Mouse (Mus musculus) gastrocnemius, postnatal 25 days (tissue): ENCODE data around the gene Htr2c. TPM values are rescaled to one million over a fixed set of nuclear protein-coding genes. Genes with fewer than 3 reads are reported as not detected.

ENCODE experiments used
- DNase-seq: peaks from one replicate; pipeline ENCODE4 v3.0.0; 2022
- long read RNA-seq, 2 experiments: library from polyadenylated mRNA; stranded (forward); transcript quantifications; one replicate each; pipeline ENCODE4 v2.0.0; 2021
- microRNA-seq, 2 experiments: library from miRNA; unstranded; fragments of <30 nt; microRNA quantifications; one replicate each; pipeline ENCODE4 v1.2.0; 2021; ENCODE audit warnings: borderline replicate concordance in 2 of 2
- total RNA-seq, 2 experiments: library from RNA; stranded (reverse); gene quantifications; 1 replicate in 1 of 2; 2 replicates in 1 of 2; pipeline ENCODE4 v1.2.3; 2021

Gene Htr2c
- not detected for total RNA-seq
- long read RNA-seq, experiment 1 = 0 reads
- long read RNA-seq, experiment 2 = 0 reads

GRCm38 (mm10) chrX:146962258-146962913, at the start of gene Htr2c:
Htr2c (plus strand) TSS chrX:146962513.
- DNase-seq = no peak

DNA sequence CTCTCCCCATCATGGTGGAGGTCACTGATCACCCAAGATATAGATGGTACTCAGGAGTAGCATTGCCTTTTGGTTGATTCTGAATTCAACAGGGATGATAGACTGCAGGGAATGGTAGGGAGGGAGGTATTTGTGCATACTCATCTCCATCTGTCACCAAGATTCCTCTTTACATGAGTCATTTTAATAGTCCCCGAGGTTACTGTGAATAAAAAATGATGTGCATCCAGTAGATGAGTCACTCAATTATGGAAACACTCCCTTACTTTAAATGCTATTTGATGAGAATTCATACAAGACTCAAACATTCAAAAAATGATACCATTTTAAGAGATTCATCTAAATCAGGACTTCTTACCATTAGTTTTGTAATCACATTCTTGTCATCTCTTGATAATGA, 34.1 kb upstream of the Htr2c start:
- no peak for DNase-seq

- no peak for DNase-seq
Observed at GRCm38 (mm10) chrX:146936332-146936731, 26.0 kb upstream of the Htr2c start.

DNA sequence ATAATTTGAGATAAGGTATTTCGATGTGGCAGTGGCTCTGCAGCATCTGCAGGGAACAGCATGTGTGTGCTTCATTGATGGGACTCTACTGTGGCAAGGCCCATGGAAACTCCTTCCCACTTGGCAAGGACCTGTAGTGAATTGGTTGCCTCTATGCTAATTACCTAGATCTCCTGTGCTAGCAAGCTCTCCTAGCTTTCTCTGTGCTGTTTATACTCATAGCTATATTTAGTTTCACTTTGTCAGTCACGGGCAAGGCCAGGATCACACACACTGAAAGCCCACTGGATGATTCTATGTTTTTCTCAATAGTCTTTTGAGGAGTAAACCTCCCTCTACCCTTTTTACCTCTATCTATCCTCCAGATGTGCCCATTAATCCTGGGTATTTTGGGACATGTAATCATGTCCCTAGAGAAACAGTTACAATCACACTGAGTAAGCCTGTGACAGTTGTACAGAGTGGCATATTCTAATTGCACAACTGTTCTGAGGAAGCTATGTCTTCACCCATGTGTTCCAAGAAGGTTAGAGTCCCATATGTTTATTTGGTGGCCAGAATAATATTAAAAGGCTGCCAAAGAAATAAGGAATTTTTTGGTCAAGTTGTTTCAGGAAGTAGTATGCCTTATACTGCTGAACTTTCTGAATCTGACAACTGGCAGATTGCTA, 16.0 kb upstream of the Htr2c start:
- no peak for DNase-seq

- no peak for DNase-seq
Observed at GRCm38 (mm10) chrX:146946996-146947395, 15.3 kb upstream of the Htr2c start.

DNA sequence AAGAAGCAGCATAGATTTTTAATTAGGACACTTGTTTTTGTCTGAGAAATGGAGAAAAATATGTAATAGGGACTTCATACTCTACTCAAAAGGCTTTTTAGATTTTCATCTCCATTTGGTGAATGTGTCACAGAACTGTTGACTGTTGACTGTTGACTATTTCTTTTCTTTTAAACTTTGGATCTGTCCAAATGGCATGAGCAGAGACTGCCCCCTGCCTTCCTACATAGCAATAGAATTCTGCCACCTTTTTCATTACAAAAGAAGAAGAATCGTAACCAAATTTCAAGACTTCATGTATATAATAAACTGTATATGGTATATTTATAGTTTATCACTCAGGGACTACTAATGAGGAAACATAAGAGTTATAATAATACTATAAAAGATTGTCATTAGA, 3.7 kb upstream of the Htr2c start:
- DNase-seq = no peak

DNA sequence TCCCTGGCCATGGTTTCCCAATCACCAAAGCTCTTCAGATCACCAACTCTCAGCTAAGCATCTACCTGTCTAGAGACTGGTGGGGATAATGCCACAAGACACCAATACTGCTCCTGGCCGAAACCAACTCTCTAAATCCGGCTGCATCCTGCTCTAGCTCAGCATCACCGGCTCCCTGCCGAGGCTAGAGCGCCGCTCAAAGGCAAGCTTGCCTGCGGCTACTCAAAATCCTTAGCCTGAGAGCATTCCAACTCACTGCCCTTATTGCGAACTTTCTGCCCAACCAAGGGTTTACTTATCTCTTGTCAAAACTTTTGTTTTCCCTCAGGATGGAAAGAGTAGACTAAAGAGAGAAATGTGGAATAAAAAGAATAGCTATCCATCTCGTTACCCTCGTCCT, 2.4 kb upstream of the Htr2c start:
- DNase-seq = no peak

DNA sequence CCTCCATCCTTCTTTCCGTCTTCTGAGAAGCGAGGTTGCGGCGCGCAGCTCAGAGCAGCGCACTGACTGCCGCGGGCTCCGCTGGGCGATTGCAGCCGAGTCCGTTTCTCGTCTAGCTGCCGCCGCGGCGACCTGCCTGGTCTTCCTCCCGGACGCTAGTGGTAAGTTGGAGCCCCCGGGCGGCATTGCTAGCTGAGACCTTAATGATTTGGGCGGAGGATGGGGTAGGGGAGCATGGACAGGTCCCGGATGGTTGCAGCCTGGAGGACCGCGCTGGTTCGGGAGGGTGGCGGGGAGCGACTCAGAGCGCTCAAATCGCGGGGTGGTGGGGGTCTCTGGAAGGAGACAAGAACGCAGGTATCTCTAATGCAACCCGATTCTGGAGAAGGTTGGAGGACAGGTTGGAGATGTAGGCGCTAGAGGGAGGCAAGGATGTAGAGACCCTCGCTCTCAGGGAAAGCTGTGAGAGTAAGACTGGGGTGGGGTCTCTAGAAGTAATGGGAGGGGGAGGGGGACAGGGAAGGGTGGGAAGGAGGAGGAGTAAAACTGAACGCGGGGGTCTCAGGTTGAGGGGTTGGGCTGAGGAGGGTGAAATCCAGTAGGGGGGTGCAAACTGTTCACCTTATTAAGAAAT, 718 bp downstream of the Htr2c start:
- DNase-seq = no peak

GRCm38 (mm10) chrX:146979931-146980330, 17.6 kb downstream of the Htr2c start:
- DNase-seq = no peak

DNA sequence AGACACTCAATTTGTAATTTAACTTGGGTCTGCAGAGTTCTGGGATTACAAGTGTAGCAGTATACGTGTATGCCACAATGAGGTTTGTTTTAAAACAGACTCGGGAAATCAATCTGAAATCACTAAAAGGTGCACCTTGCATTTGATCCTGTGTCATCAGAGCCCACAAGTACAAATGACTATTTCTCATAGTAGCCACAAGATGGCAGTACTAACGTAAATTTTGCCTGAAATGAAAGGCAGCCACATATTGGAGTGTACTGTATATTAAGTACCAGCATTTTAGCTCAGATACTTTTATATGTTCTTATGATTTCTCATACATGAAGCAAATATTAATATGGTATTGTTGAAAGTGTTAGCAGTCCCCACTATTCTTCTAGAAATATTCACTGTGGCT, 93.4 kb downstream of the Htr2c start:
- DNase-seq = no peak

GRCm38 (mm10) chrX:147071622-147072021, 109.3 kb downstream of the Htr2c start:
- no peak for DNase-seq

DNA sequence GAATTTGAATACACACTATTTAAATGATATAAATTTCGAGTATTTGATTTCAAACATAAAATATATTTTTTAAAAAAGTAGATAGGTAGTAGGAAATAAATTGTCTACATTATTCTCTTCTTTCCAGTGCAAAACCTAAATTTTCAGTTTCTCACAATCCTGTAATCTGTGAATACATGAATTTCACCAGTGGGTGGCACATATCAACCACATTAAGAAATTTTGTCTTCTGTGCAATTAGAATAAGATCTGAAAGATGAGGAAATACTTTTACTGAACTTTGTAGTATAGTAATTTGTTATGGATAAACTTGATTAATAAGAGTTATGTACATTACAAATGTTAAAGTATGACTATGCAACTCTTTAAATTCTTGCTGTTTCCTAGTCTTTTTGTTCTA, 156.8 kb downstream of the Htr2c start:
- no peak for DNase-seq

DNA sequence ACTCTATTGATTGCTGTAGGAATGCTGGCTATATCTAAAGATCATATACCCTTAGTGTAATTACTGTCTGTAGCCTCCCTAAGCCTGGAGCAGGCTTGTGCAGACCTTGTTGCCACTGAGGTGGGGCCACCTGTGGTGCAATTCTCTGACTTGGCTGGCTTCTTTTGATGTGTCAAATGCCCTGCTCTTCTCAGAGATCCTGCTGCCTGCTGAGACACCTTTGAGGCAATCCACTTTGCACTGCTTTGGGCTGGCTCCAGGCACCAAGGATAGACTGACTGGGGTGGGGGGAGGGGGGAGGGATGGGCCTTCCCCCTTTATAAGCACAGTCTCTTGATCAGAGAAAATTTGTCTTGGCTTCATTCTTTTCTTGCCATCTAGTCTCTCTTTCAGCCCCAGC, 252.9 kb downstream of the Htr2c start:
- DNase-seq = no peak

- DNase-seq = no peak
Observed at GRCm38 (mm10) chrX:147217382-147218013, 255.2 kb downstream of the Htr2c start.

DNA sequence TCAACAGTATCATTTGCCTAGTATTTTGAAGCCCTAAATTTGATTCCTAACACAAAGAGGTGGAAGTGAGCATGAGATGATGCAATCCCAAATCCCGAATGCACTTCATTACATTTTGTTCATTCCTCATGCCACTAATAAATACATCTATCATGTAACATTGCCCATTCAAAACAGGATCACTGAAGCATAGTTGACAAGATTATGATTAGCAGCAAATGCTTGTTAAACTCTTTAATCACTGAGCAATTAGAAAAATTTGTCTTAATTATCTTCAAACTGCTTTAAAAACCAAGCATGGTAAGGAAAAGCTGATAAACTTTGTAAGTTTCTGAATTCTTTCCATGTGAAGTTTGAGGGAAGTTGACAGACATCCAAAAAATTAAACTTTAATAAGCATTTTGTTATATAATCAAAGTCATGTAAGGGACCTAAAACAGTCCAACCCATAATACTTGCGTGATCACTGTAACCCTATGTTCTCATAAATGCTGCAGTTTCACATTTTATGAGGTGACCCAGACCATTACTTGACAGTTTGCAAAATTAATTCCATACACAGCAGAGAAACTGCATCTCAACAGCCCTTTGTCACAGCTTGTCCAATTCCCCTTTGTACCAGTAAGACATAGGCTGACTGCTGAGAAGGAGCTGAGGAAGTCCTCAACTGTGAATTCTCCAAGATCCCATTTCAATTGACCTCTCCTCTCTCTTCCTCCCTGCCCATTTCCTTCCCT, 276.7 kb downstream of the Htr2c start:
- no peak for DNase-seq

Small RNA genes within 50 kb of the gene (microRNA-seq; reads per million reads assigned to microRNA genes)
- 0 reads per million in 2 experiments for gene Gm22650
- 0 reads per million in 2 experiments for gene Gm24627
- gene Mir1264 = 0 to 0.26 reads per million in 2 experiments
- gene Mir1298 = 0 to 1.9 reads per million in 2 experiments
- 0 reads per million in 2 experiments for gene Mir1912
- gene Mir448 = 0 reads per million in 2 experiments
- 0 reads per million in 2 experiments for gene Mir764
